Mouse (Mus musculus): ENCODE data around the gene Alg12. TPM values are rescaled to one million over a fixed set of nuclear protein-coding genes. Genes with fewer than 3 reads are reported as not detected.
A peak's percentile ranks its signal among the peaks of the same experiment; 100 is the strongest.

Gene Alg12
- total RNA-seq, 4 experiments from 2014 or later, result 13.4 to 14.3 (median 14.2) TPM

GRCm38 (mm10) chr15:88854969-88855830 lies 36.1 kb upstream of the Alg12 start:
- no peak for DNase-seq (ENCODE audit: low spot score in 2 of 2)

- DNase-seq (ENCODE audit: low spot score in 2 of 2), result no peak
These were observed 35.2 kb upstream of the Alg12 start for GRCm38 (mm10) chr15:88854119-88854968.

GRCm38 (mm10) chr15:88853106-88853505 lies 34.0 kb upstream of the Alg12 start:
- no peak for DNase-seq (ENCODE audit: low spot score in 2 of 2)

- DNase-seq (ENCODE audit: low spot score in 2 of 2), result no peak
These were observed 32.5 kb upstream of the Alg12 start for GRCm38 (mm10) chr15:88851507-88852149.

- no peak for DNase-seq (ENCODE audit: low spot score in 2 of 2)
These were observed 32.0 kb upstream of the Alg12 start for GRCm38 (mm10) chr15:88851076-88851475.

- peak; percentile 81 to 90 for DNase-seq (ENCODE audit: low spot score in 2 of 2)
These were observed 31.2 kb upstream of the Alg12 start for GRCm38 (mm10) chr15:88850146-88850826.

- no peak for DNase-seq (ENCODE audit: low spot score in 2 of 2)
These were observed 30.5 kb upstream of the Alg12 start for GRCm38 (mm10) chr15:88849621-88850020.

- DNase-seq (ENCODE audit: low spot score in 2 of 2), result no peak
These were observed 29.5 kb upstream of the Alg12 start for GRCm38 (mm10) chr15:88848661-88849060.

- no peak for DNase-seq (ENCODE audit: low spot score in 2 of 2)
These were observed 25.8 kb upstream of the Alg12 start for GRCm38 (mm10) chr15:88844966-88845365.

GRCm38 (mm10) chr15:88843486-88844097 lies 24.5 kb upstream of the Alg12 start:
- peak in 1 of 2 experiments; percentile 30 for DNase-seq (ENCODE audit: low spot score in 2 of 2)

GRCm38 (mm10) chr15:88842300-88842673 lies 23.2 kb upstream of the Alg12 start:
- DNase-seq (ENCODE audit: low spot score in 2 of 2), result no peak

- DNase-seq (ENCODE audit: low spot score in 2 of 2), result no peak
These were observed 22.6 kb upstream of the Alg12 start for GRCm38 (mm10) chr15:88841580-88842299.

- DNase-seq (ENCODE audit: low spot score in 2 of 2), result no peak
These were observed 22.0 kb upstream of the Alg12 start for GRCm38 (mm10) chr15:88841160-88841559.

- DNase-seq (ENCODE audit: low spot score in 2 of 2), result no peak
These were observed 21.0 kb upstream of the Alg12 start for GRCm38 (mm10) chr15:88840126-88840525.

- peak; percentile 55 to 89 for DNase-seq (ENCODE audit: low spot score in 2 of 2)
These were observed 20.2 kb upstream of the Alg12 start for GRCm38 (mm10) chr15:88839271-88839670.

GRCm38 (mm10) chr15:88837977-88838376 lies 18.9 kb upstream of the Alg12 start:
- no peak for DNase-seq (ENCODE audit: low spot score in 2 of 2)

GRCm38 (mm10) chr15:88837199-88837932 lies 18.2 kb upstream of the Alg12 start:
- peak; percentile 37 to 64 for DNase-seq (ENCODE audit: low spot score in 2 of 2)

- no peak for DNase-seq (ENCODE audit: low spot score in 2 of 2)
These were observed 17.5 kb upstream of the Alg12 start for GRCm38 (mm10) chr15:88836571-88836970.

GRCm38 (mm10) chr15:88836031-88836430 lies 16.9 kb upstream of the Alg12 start:
- DNase-seq (ENCODE audit: low spot score in 2 of 2), result no peak
